Mouse (Mus musculus) CH12.LX (cell line): ENCODE results near the gene Fam89a. TPM values are rescaled to one million over a fixed set of nuclear protein-coding genes. Genes with fewer than 3 reads are reported as not detected.
A peak's percentile ranks its signal among the peaks of the same experiment; 100 is the strongest.

Source experiments
- DNase-seq: peaks from one replicate; pipeline ENCODE4 v3.0.0-alpha.2; 2013; ENCODE audit errors: extremely low read depth
- H3K27ac ChIP-seq: 2 replicates; pipeline ENCODE4 v1.5.1; 2012; ENCODE audit warnings: low read depth, mild to moderate bottlenecking, control low read depth, moderate library complexity; ENCODE audit not compliant: insufficient read depth
- H3K27me3 ChIP-seq: replicated peaks from 2 replicates; pipeline ENCODE3; 2012; ENCODE audit warnings: inconsistent platforms
- H3K36me3 ChIP-seq, 2 experiments: replicated peaks in 1 of 2; 2 replicates each; pipeline versions ENCODE3 to v1.6.1; 2012; ENCODE audit warnings: inconsistent platforms in 1 of 2, low read length in 1 of 2, mild to moderate bottlenecking in 1 of 2, mixed read lengths in 1 of 2, moderate library complexity in 1 of 2; ENCODE audit not compliant: control insufficient read depth in 1 of 2, insufficient read depth in 1 of 2
- H3K4me1 ChIP-seq, 2 experiments: 2 replicates each; pipeline ENCODE4 v1.6.1; 2012; ENCODE audit warnings: inconsistent platforms in 1 of 2, moderate library complexity in 1 of 2; ENCODE audit not compliant: insufficient read depth in 2 of 2, control insufficient read depth in 1 of 2
- H3K4me2 ChIP-seq: 2 replicates; pipeline ENCODE4 v1.6.1; 2012; ENCODE audit warnings: low read depth, mild to moderate bottlenecking, control low read depth; ENCODE audit not compliant: poor library complexity, insufficient read depth, severe bottlenecking
- H3K4me3 ChIP-seq, 3 experiments: fragments of 150-350 bp in 1 of 3; sonication (generic) in 1 of 3; replicated peaks in 1 of 3; 2 replicates each; pipeline versions ENCODE3 to v1.5.1; 2011 to 2012; ENCODE audit warnings: low read depth in 2 of 3, low read length in 2 of 3, mild to moderate bottlenecking in 2 of 3, moderate library complexity in 2 of 3, control low read depth in 1 of 3, improper control_type of control experiment in 1 of 3, inconsistent platforms in 1 of 3, mixed read lengths in 1 of 3; ENCODE audit not compliant: poor library complexity in 1 of 3
- H3K79me2 ChIP-seq: replicated peaks from 2 replicates; pipeline ENCODE4 v1.6.1; 2012; ENCODE audit warnings: mild to moderate bottlenecking, moderate library complexity; ENCODE audit not compliant: control insufficient read depth, poor library complexity, insufficient read depth, severe bottlenecking; ENCODE audit errors: extremely low read depth
- H3K9ac ChIP-seq: 2 replicates; pipeline ENCODE4 v1.6.1; 2012; ENCODE audit warnings: low read depth, mild to moderate bottlenecking, control low read depth, moderate library complexity; ENCODE audit not compliant: insufficient read depth
- H3K9me3 ChIP-seq: replicated peaks from 2 replicates; pipeline ENCODE3; 2012; ENCODE audit warnings: low read length, inconsistent platforms, mixed read lengths
- CTCF ChIP-seq, 2 experiments: IDR thresholded peaks in 1 of 2; conservative IDR thresholded peaks in 1 of 2; 2 replicates each; pipeline ENCODE4 v1.5.1; 2011 to 2012; ENCODE audit warnings: low read depth in 2 of 2, low read length in 2 of 2, improper control_type of control experiment in 1 of 2, inconsistent platforms in 1 of 2, mild to moderate bottlenecking in 1 of 2, moderate library complexity in 1 of 2
- ELF1 ChIP-seq: IDR thresholded peaks from 2 replicates; pipeline ENCODE4 v1.6.1; 2014; ENCODE audit warnings: low read depth, mild to moderate bottlenecking, inconsistent platforms, low read length, improper control_type of control experiment
- EP300 ChIP-seq: IDR thresholded peaks from 2 replicates; pipeline ENCODE4 v1.6.1; 2011; ENCODE audit warnings: low read length, improper control_type of control experiment
- ETS1 ChIP-seq: conservative IDR thresholded peaks from 2 replicates; pipeline ENCODE4 v1.6.1; 2012; ENCODE audit warnings: low read depth, mild to moderate bottlenecking, inconsistent platforms, low read length, improper control_type of control experiment, moderate library complexity
- GABPA ChIP-seq: IDR thresholded peaks from 2 replicates; pipeline ENCODE4 v1.6.1; 2012; ENCODE audit warnings: low read depth, low read length, improper control_type of control experiment, inconsistent platforms; ENCODE audit not compliant: insufficient replicate concordance
- MAFK ChIP-seq: IDR thresholded peaks from 2 replicates; pipeline ENCODE4 v1.6.1; 2011; ENCODE audit warnings: low read length, improper control_type of control experiment; ENCODE audit not compliant: insufficient replicate concordance
- MEF2A ChIP-seq: IDR thresholded peaks from 2 replicates; pipeline ENCODE4 v1.6.1; 2014; ENCODE audit warnings: low read depth, mild to moderate bottlenecking, inconsistent platforms, low read length, improper control_type of control experiment, borderline replicate concordance
- MYC ChIP-seq: IDR thresholded peaks from 2 replicates; pipeline ENCODE4 v1.6.1; 2011; ENCODE audit warnings: low read depth, mild to moderate bottlenecking, improper control_type of control experiment, low read length
- NELFE ChIP-seq: IDR thresholded peaks from 2 replicates; pipeline ENCODE4 v1.6.1; 2011; ENCODE audit warnings: low read depth, low read length, improper control_type of control experiment
- PAX5 ChIP-seq: IDR thresholded peaks from 2 replicates; pipeline ENCODE4 v1.6.1; 2012; ENCODE audit warnings: low read length, inconsistent platforms, mixed read lengths
- POLR2AphosphoS2 ChIP-seq: IDR thresholded peaks from 2 replicates; pipeline ENCODE4 v1.6.1; 2011; ENCODE audit warnings: low read depth, low read length, improper control_type of control experiment
- RAD21 ChIP-seq: IDR thresholded peaks from 2 replicates; pipeline ENCODE4 v1.6.1; 2011; ENCODE audit warnings: low read depth, mild to moderate bottlenecking, low read length, improper control_type of control experiment, moderate library complexity
- SIN3A ChIP-seq: IDR thresholded peaks from 2 replicates; pipeline ENCODE4 v1.6.1; 2012; ENCODE audit warnings: low read length, improper control_type of control experiment, inconsistent platforms
- SMC3 ChIP-seq: IDR thresholded peaks from 2 replicates; pipeline ENCODE4 v1.6.1; 2011; ENCODE audit warnings: low read depth, low read length, improper control_type of control experiment
- TCF12 ChIP-seq: IDR thresholded peaks from 2 replicates; pipeline ENCODE4 v1.6.1; 2014; ENCODE audit warnings: low read depth, mild to moderate bottlenecking, inconsistent platforms, low read length, improper control_type of control experiment
- ZC3H11A ChIP-seq: IDR thresholded peaks from 2 replicates; pipeline ENCODE4 v1.6.1; 2012; ENCODE audit warnings: low read depth, mild to moderate bottlenecking, inconsistent platforms, low read length, improper control_type of control experiment
- ZKSCAN1 ChIP-seq: IDR thresholded peaks from 2 replicates; pipeline ENCODE4 v1.6.1; 2012; ENCODE audit warnings: low read depth, inconsistent platforms, low read length, improper control_type of control experiment, borderline replicate concordance
- ZMIZ1 ChIP-seq: IDR thresholded peaks from 2 replicates; pipeline ENCODE4 v1.6.1; 2012; ENCODE audit warnings: low read depth, mild to moderate bottlenecking, inconsistent platforms, low read length, improper control_type of control experiment
- dilution Hi-C: fragments of 300-500 bp; cut with MboI; formaldehyde crosslinking; loops from 2 replicates; pipeline ENCODE4 v1.14.3; 2020; ENCODE audit warnings: low sequenced_read_pairs; ENCODE audit not compliant: extremely low pct_unique_long_range_greater_than_20kb, extremely low pct_ligation_motif_present
- in situ Hi-C: fragments of 300-500 bp; cut with MboI; formaldehyde crosslinking; loops from 3 replicates; pipeline ENCODE4 v1.14.3; 2019; ENCODE audit warnings: low sequenced_read_pairs, low pct_ligation_motif_present, low pct_unique_long_range_greater_than_20kb, mixed read lengths
- polyA plus RNA-seq: library from polyadenylated mRNA; unstranded; fragments of >175 nt; gene quantifications from 2 replicates; pipeline ENCODE4 v1.2.1, GENCODE M21; 2012; ENCODE audit warnings: low read depth; ENCODE audit not compliant: insufficient read length
- total RNA-seq, 2 experiments: library from RNA; depleted of rRNA; stranded (reverse); fragments of 300-350 nt in 1 of 2; fragments of >200 nt in 1 of 2; gene quantifications; 2 replicates each; pipeline ENCODE4 v1.2.3; 2012 to 2014

Gene Fam89a
- total and polyA plus RNA-seq, 3 experiments = 2.5 to 4.8 (median 3.7) TPM

GRCm38 (mm10) chr8:124780236-124780635 lies 28.6 kb upstream of the Fam89a start:
- Histone ChIP-seq H3K4me1 (peaks cover 2 to 5% of the 10 kb centered on the region in 2 experiments; a peak in 3 of 4 replicates), H3K9me3 (no peaks in the 10 kb centered on the region), H3K4me3 (no peak overlapping the region), H3K4me2 (no peak overlapping the region), H3K79me2 (no peaks in the 10 kb centered on the region), H3K36me3 (no peaks in the 10 kb centered on the region), H3K27ac (no peak overlapping the region), H3K27me3 (peaks cover 50% of the 10 kb centered on the region), H3K9ac (no peak overlapping the region)
- in situ Hi-C loops (no loop called here), dilution Hi-C loops (no loop called here)
- DNase-seq = no peak
- TF ChIP-seq ETS1 (no peak), MEF2A (0 out of 2 replicates have a peak, but pooled peaks have one; percentile 22)

GRCm38 (mm10) chr8:124775695-124776094 lies 24.1 kb upstream of the Fam89a start:
- dilution Hi-C loops = no loop called here
- in situ Hi-C loops = loop anchor here (10.0 kb wide), 1 partner anchor 51 kb away; the partner anchor contains the start of genes Arv1 and Ttc13
- Histone ChIP-seq H3K9me3 (no peaks in the 10 kb centered on the region), H3K36me3 (no peaks in the 10 kb centered on the region), H3K79me2 (no peaks in the 10 kb centered on the region), H3K9ac (no peak overlapping the region), H3K4me3 (no peak overlapping the region), H3K27ac (no peak overlapping the region), H3K4me2 (no peak overlapping the region), H3K4me1 (peaks cover 2 to 5% of the 10 kb centered on the region in 2 experiments; a peak in 2 of 4 replicates), H3K27me3 (peaks cover 75% of the 10 kb centered on the region)
- DNase-seq = peak; percentile 77
- TF ChIP-seq RAD21 (peak; percentile 69), CTCF (conservative IDR thresholded peaks at IDR 0.05 in 1 of 2, IDR thresholded peaks at IDR 0.05 in 1 of 2; ENCODE audit: low read depth in 2 of 2, low read length in 2 of 2) (peak; percentile 54 to 89), NELFE (no peak), MYC (no peak), SMC3 (peak; percentile 82), TCF12 (no peak), ZKSCAN1 (no peak), ELF1 (0 out of 2 replicates have a peak, but pooled peaks have one; percentile 31), ZC3H11A (0 out of 2 replicates have a peak, but pooled peaks have one; percentile 8)

- TF ChIP-seq POLR2AphosphoS2 (no peak), PAX5 (no peak), GABPA (no peak), MAFK (no peak), EP300 (no peak), SIN3A (no peak), ZMIZ1 (no peak)
Measured at GRCm38 (mm10) chr8:124772389-124772788, 20.8 kb upstream of the Fam89a start.

More at GRCm38 (mm10) chr8:124772389-124772788, 20.8 kb upstream of the Fam89a start:
- no peak overlapping the region for H3K4me2 ChIP-seq
- in situ Hi-C loops (loop anchor here (10.0 kb wide), 1 partner anchor 48 kb away; the partner anchor contains the start of genes Arv1 and Ttc13), dilution Hi-C loops (no loop called here)
- 0 out of 4 replicates have a peak, but pooled peaks cover 0 to 2% of the 10 kb centered on the region in 2 experiments for H3K4me1 ChIP-seq
- H3K79me2 ChIP-seq = no peaks in the 10 kb centered on the region
- H3K27me3 ChIP-seq = peaks cover 62% of the 10 kb centered on the region
- no peak overlapping the region for H3K27ac ChIP-seq
- DNase-seq = no peak
- peaks cover 10% of the 10 kb centered on the region for H3K9me3 ChIP-seq
- H3K9ac ChIP-seq = no peak overlapping the region
- H3K4me3 ChIP-seq = no peak overlapping the region
- no peaks in the 10 kb centered on the region for H3K36me3 ChIP-seq
